Mouse (Mus musculus) embryonic facial prominence, embryonic 12.5 days (tissue): ENCODE measurements around the gene Chrd. TPM values are rescaled to one million over a fixed set of nuclear protein-coding genes. Genes with fewer than 3 reads are reported as not detected.

ENCODE experiments used
- ATAC-seq: fragments of 200-750 bp; cut with Nextera tagmentation; 2 replicates; pipeline ENCODE4 v1.8.0; 2017; ENCODE audit not compliant: insufficient number of reproducible peaks, insufficient read depth, low FRiP score, low TSS enrichment
- H3K27ac ChIP-seq: fragments of 300-500 bp; sonication (generic); 2 replicates; pipeline ENCODE4 v1.5.1; 2016; ENCODE audit warnings: mild to moderate bottlenecking
- H3K27me3 ChIP-seq: fragments of 300-500 bp; sonication (generic); 2 replicates; pipeline ENCODE4 v1.6.1; 2016; ENCODE audit warnings: mild to moderate bottlenecking, moderate library complexity
- H3K36me3 ChIP-seq: fragments of 300-500 bp; sonication (generic); 2 replicates; pipeline ENCODE4 v1.6.1; 2016; ENCODE audit warnings: mild to moderate bottlenecking
- H3K4me1 ChIP-seq: fragments of 300-500 bp; sonication (generic); 2 replicates; pipeline ENCODE4 v1.6.1; 2016
- H3K4me2 ChIP-seq: fragments of 300-500 bp; sonication (generic); replicated peaks from 2 replicates; pipeline ENCODE4 v1.6.1; 2016; ENCODE audit warnings: mild to moderate bottlenecking, moderate library complexity
- H3K4me3 ChIP-seq: fragments of 300-500 bp; sonication (generic); 2 replicates; pipeline ENCODE4 v1.5.1; 2016; ENCODE audit warnings: mild to moderate bottlenecking
- H3K9ac ChIP-seq: fragments of 300-500 bp; sonication (generic); 2 replicates; pipeline ENCODE4 v1.6.1; 2016; ENCODE audit warnings: mild to moderate bottlenecking, moderate library complexity
- H3K9me3 ChIP-seq: fragments of 300-500 bp; sonication (generic); 2 replicates; pipeline ENCODE4 v1.6.1; 2016; ENCODE audit warnings: mild to moderate bottlenecking, moderate library complexity
- WGBS: fragments of 180-500 bp; shearing (Covaris S2); methylation state at CpG from one replicate; pipeline ENCODE4 v1.1.7; 2016; 5-methylcytosine and 5-hydroxymethylcytosine counted together
- polyA plus RNA-seq: library from polyadenylated mRNA; unstranded; fragments of >200 nt; fragmentation: Nextera tagmentation; extraction: Ambion mirVana; gene quantifications from 2 replicates; pipeline ENCODE4 v1.2.1, GENCODE M21; 2016

The Chrd gene
- polyA plus RNA-seq, 1 experiment from 2014 or later = 4.7 TPM

- Histone ChIP-seq H3K4me3 (no peak overlapping the region), H3K4me1 (no peaks in the 10 kb centered on the region), H3K9me3 (no peaks in the 10 kb centered on the region), H3K27ac (0 out of 2 replicates have a peak overlapping the region, but pooled peaks have one; percentile 11), H3K9ac (no peak overlapping the region), H3K27me3 (no peaks in the 10 kb centered on the region), H3K4me2 (no peak overlapping the region), H3K36me3 (peaks cover 15% of the 10 kb centered on the region)
- WGBS = 35% methylated on average over 5 of the region's 5 CpGs
- ATAC-seq = no peak
Observed at GRCm38 (mm10) chr16:20724338-20724748, 8.6 kb upstream of the Chrd start.

- Histone ChIP-seq H3K9ac (no peak overlapping the region), H3K9me3 (no peaks in the 10 kb centered on the region), H3K27ac (no peak overlapping the region), H3K4me1 (no peaks in the 10 kb centered on the region), H3K36me3 (peaks cover 13% of the 10 kb centered on the region), H3K27me3 (no peaks in the 10 kb centered on the region), H3K4me3 (no peak overlapping the region), H3K4me2 (no peak overlapping the region)
- ATAC-seq = no peak
- 69% methylated on average over 7 of the region's 7 CpGs for WGBS
Observed at GRCm38 (mm10) chr16:20725321-20725720, 7.6 kb upstream of the Chrd start.

- WGBS = 79% methylated on average over 4 of the region's 4 CpGs
- no peak for ATAC-seq
- Histone ChIP-seq H3K4me3 (no peak overlapping the region), H3K4me2 (no peak overlapping the region), H3K9ac (no peak overlapping the region), H3K4me1 (no peaks in the 10 kb centered on the region), H3K9me3 (no peaks in the 10 kb centered on the region), H3K27ac (no peak overlapping the region), H3K27me3 (no peaks in the 10 kb centered on the region), H3K36me3 (peaks cover 8% of the 10 kb centered on the region)
Observed at GRCm38 (mm10) chr16:20725750-20726149, 7.2 kb upstream of the Chrd start.

- H3K27me3 ChIP-seq = no peaks in the 10 kb centered on the region
- peaks cover 7% of the 10 kb centered on the region for H3K36me3 ChIP-seq
- H3K4me1 ChIP-seq = no peaks in the 10 kb centered on the region
- no peak overlapping the region for H3K9ac ChIP-seq
- no peak for ATAC-seq
- no peak overlapping the region for H3K4me2 ChIP-seq
- no peak overlapping the region for H3K4me3 ChIP-seq
- no peaks in the 10 kb centered on the region for H3K9me3 ChIP-seq
- H3K27ac ChIP-seq = no peak overlapping the region
- 68% methylated on average over 1 of the region's 1 CpGs for WGBS
Observed at GRCm38 (mm10) chr16:20726384-20726783, 6.5 kb upstream of the Chrd start.

- H3K36me3 ChIP-seq = no peaks in the 10 kb centered on the region
- H3K4me1 ChIP-seq = peaks cover 8% of the 10 kb centered on the region; the same call in 1 of the 2 replicates
- no peak overlapping the region for H3K4me3 ChIP-seq
- WGBS = 35% methylated on average over 5 of the region's 5 CpGs
- no peak for ATAC-seq
- H3K9ac ChIP-seq = no peak overlapping the region
- H3K27ac ChIP-seq = no peak overlapping the region
- peaks cover 16% of the 10 kb centered on the region for H3K27me3 ChIP-seq
- H3K4me2 ChIP-seq = no peak overlapping the region
- H3K9me3 ChIP-seq = no peaks in the 10 kb centered on the region
Observed at GRCm38 (mm10) chr16:20730293-20730711, 2.6 kb upstream of the Chrd start.

GRCm38 (mm10) chr16:20731688-20732087 lies 1.2 kb upstream of the Chrd start:
- Histone ChIP-seq H3K9ac (peak overlapping the region; percentile 10; the same call in 1 of the 2 replicates), H3K27ac (no peak overlapping the region), H3K9me3 (no peaks in the 10 kb centered on the region), H3K4me1 (peaks cover 8% of the 10 kb centered on the region; the same call in 1 of the 2 replicates), H3K36me3 (no peaks in the 10 kb centered on the region), H3K4me2 (peak overlapping the region; percentile 97; the same call in 1 of the 2 replicates), H3K4me3 (no peak overlapping the region), H3K27me3 (peaks cover 25% of the 10 kb centered on the region)
- 64% methylated on average over 5 of the region's 5 CpGs for WGBS
- ATAC-seq = no peak

- H3K9me3 ChIP-seq = no peaks in the 10 kb centered on the region
- no peak for ATAC-seq
- H3K9ac ChIP-seq = peak overlapping the region; percentile 80
- H3K4me2 ChIP-seq = peak overlapping the region; percentile 97
- WGBS = under 1% methylated on average over 27 of the region's 30 CpGs
- peak overlapping the region; percentile 66 for H3K27ac ChIP-seq
- H3K4me1 ChIP-seq = peaks cover 8% of the 10 kb centered on the region; the same call in 1 of the 2 replicates
- peak overlapping the region; percentile 64 for H3K4me3 ChIP-seq
- H3K27me3 ChIP-seq = peaks cover 25% of the 10 kb centered on the region
- H3K36me3 ChIP-seq = no peaks in the 10 kb centered on the region
Observed at GRCm38 (mm10) chr16:20732251-20732924, 539 bp upstream of the Chrd start.

GRCm38 (mm10) chr16:20733731-20734730 lies 1.1 kb downstream of the Chrd start, which contains the start of gene Thpo:
Thpo (minus strand) TSS chr16:20734511.
- 3% methylated on average over 45 of the region's 45 CpGs for WGBS
- H3K36me3 ChIP-seq = no peaks in the 10 kb centered on the region
- peaks cover 8% of the 10 kb centered on the region; the same call in 1 of the 2 replicates for H3K4me1 ChIP-seq
- H3K9ac ChIP-seq = peak within 1 kb of the TSS; percentile 80
- H3K4me3 ChIP-seq = peak within 1 kb of the TSS; percentile 64
- no peak for ATAC-seq
- no peaks in the 10 kb centered on the region for H3K9me3 ChIP-seq
- peak within 1 kb of the TSS; percentile 97 for H3K4me2 ChIP-seq
- H3K27me3 ChIP-seq = peaks cover 25% of the 10 kb centered on the region
- no peak within 1 kb of the TSS for H3K27ac ChIP-seq

- Histone ChIP-seq H3K36me3 (no peaks in the 10 kb centered on the region), H3K4me2 (no peak overlapping the region), H3K9me3 (no peaks in the 10 kb centered on the region), H3K9ac (no peak overlapping the region), H3K27me3 (peaks cover 25% of the 10 kb centered on the region), H3K4me3 (no peak overlapping the region), H3K27ac (no peak overlapping the region), H3K4me1 (peaks cover 8% of the 10 kb centered on the region; the same call in 1 of the 2 replicates)
- ATAC-seq = no peak
- 78% methylated on average over 5 of the region's 5 CpGs for WGBS
Observed at GRCm38 (mm10) chr16:20735651-20736050, 2.7 kb downstream of the Chrd start.

- Histone ChIP-seq H3K4me3 (no peak overlapping the region), H3K4me1 (peaks cover 8% of the 10 kb centered on the region; the same call in 1 of the 2 replicates), H3K27me3 (peaks cover 25% of the 10 kb centered on the region), H3K27ac (no peak overlapping the region), H3K36me3 (no peaks in the 10 kb centered on the region), H3K4me2 (no peak overlapping the region), H3K9me3 (no peaks in the 10 kb centered on the region), H3K9ac (no peak overlapping the region)
- ATAC-seq = no peak
- 84% methylated on average over 7 of the region's 7 CpGs for WGBS
Observed at GRCm38 (mm10) chr16:20736168-20736567, 3.2 kb downstream of the Chrd start.

GRCm38 (mm10) chr16:20736823-20737222 lies 3.9 kb downstream of the Chrd start:
- no peak for ATAC-seq
- H3K9me3 ChIP-seq = no peaks in the 10 kb centered on the region
- H3K9ac ChIP-seq = no peak overlapping the region
- H3K27me3 ChIP-seq = peaks cover 25% of the 10 kb centered on the region
- H3K27ac ChIP-seq = no peak overlapping the region
- no peak overlapping the region for H3K4me3 ChIP-seq
- H3K4me2 ChIP-seq = no peak overlapping the region
- H3K36me3 ChIP-seq = 0 out of 2 replicates have a peak, but pooled peaks cover 3% of the 10 kb centered on the region
- H3K4me1 ChIP-seq = peaks cover 8% of the 10 kb centered on the region; the same call in 1 of the 2 replicates
- WGBS = 82% methylated on average over 5 of the region's 5 CpGs
